Mouse (Mus musculus) neural tube, embryonic 14.5 days (tissue): ENCODE measurements around the gene Osbpl8. TPM values are rescaled to one million over a fixed set of nuclear protein-coding genes. Genes with fewer than 3 reads are reported as not detected.

Source experiments
- ATAC-seq: fragments of 200-750 bp; cut with Nextera tagmentation; 2 replicates; pipeline ENCODE4 v1.8.0; 2017; ENCODE audit warnings: low read depth, mild to moderate bottlenecking, moderate TSS enrichment, moderate library complexity
- H3K27ac ChIP-seq: fragments of 300-500 bp; sonication (generic); 2 replicates; pipeline ENCODE4 v1.5.1; 2014; ENCODE audit warnings: low read depth, mild to moderate bottlenecking, control low read depth, low read length, moderate library complexity, mixed read lengths
- H3K27me3 ChIP-seq: fragments of 300-500 bp; sonication (generic); 2 replicates; pipeline ENCODE4 v1.6.1; 2014; ENCODE audit warnings: low read length; ENCODE audit not compliant: control insufficient read depth, insufficient read depth
- H3K36me3 ChIP-seq: fragments of 300-500 bp; sonication (generic); 2 replicates; pipeline ENCODE4 v1.6.1; 2014; ENCODE audit warnings: low read length, mixed read lengths; ENCODE audit not compliant: control insufficient read depth, insufficient read depth
- H3K4me1 ChIP-seq: fragments of 300-500 bp; sonication (generic); 2 replicates; pipeline ENCODE4 v1.6.1; 2014; ENCODE audit warnings: low read length; ENCODE audit not compliant: control insufficient read depth, insufficient read depth
- H3K4me2 ChIP-seq: fragments of 300-500 bp; sonication (generic); 2 replicates; pipeline ENCODE4 v1.6.1; 2014; ENCODE audit warnings: mild to moderate bottlenecking, low read depth, low read length, control low read depth
- H3K4me3 ChIP-seq: fragments of 300-500 bp; sonication (generic); 2 replicates; pipeline ENCODE4 v1.5.1; 2014; ENCODE audit warnings: low read depth, low read length, control low read depth, mixed read lengths
- H3K9ac ChIP-seq: fragments of 300-500 bp; sonication (generic); replicated peaks from 2 replicates; pipeline ENCODE4 v1.6.1; 2014; ENCODE audit warnings: low read depth, mild to moderate bottlenecking, control low read depth, low read length, mixed read lengths
- H3K9me3 ChIP-seq: fragments of 300-500 bp; sonication (generic); 2 replicates; pipeline ENCODE4 v1.6.1; 2016; ENCODE audit warnings: low read length; ENCODE audit not compliant: control insufficient read depth
- WGBS: fragments of 180-500 bp; shearing (Covaris S2); extraction: QIAGEN DNeasy Blood & Tissue Kit; methylation state at CpG from one replicate; pipeline ENCODE4 v1.1.7; 2014; 5-methylcytosine and 5-hydroxymethylcytosine counted together
- polyA plus RNA-seq: library from polyadenylated mRNA; unstranded; fragments of >200 nt; fragmentation: Nextera tagmentation; extraction: Ambion mirVana; gene quantifications from 2 replicates; pipeline ENCODE4 v1.2.1, GENCODE M21; 2014

The Osbpl8 gene
- polyA plus RNA-seq, 1 experiment from 2014 or later: 24.0 TPM

DNA sequence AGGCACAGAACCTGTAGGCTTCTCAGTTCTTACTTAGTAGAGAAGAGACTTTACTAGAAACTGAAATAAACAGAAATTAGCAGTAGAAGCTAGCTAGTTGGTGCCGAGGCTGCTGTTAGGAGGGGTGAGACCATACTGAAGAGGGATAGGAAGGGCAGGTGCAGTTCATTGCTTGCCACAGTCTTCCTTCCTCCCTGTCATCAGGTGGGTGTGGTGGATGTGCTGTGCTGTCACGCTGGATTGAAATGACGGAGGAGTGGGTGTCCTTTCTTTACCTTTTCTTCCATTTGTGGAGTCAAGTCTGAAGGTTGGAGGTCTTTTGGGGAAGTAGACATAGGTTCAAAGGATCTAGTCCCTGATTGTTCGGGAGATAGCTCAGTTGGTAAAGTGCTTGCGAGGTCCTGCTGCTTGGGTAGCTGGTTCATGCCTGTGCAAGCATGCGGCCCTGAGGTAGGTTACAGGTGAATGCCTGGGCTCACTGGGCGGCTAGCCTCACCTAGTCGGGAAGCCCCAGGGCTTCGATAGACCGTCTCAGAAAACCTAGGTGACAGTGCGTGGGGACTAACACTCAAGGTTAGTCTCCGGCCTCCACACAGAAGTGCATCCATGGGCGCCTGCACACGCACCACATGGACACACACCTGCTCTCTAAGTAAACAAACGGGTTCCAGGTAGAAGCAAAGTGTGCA lies 6.8 kb downstream of the Osbpl8 start:
- H3K9ac ChIP-seq: no peak overlapping the region
- H3K27ac ChIP-seq: no peak overlapping the region
- H3K36me3 ChIP-seq: no peaks in the 10 kb centered on the region
- no peak for ATAC-seq
- H3K9me3 ChIP-seq: no peaks in the 10 kb centered on the region
- no peaks in the 10 kb centered on the region for H3K27me3 ChIP-seq
- peaks cover 3% of the 10 kb centered on the region for H3K4me1 ChIP-seq
- WGBS: 92% methylated on average over 15 of the region's 15 CpGs
- H3K4me3 ChIP-seq: no peak overlapping the region
- no peak overlapping the region for H3K4me2 ChIP-seq

DNA sequence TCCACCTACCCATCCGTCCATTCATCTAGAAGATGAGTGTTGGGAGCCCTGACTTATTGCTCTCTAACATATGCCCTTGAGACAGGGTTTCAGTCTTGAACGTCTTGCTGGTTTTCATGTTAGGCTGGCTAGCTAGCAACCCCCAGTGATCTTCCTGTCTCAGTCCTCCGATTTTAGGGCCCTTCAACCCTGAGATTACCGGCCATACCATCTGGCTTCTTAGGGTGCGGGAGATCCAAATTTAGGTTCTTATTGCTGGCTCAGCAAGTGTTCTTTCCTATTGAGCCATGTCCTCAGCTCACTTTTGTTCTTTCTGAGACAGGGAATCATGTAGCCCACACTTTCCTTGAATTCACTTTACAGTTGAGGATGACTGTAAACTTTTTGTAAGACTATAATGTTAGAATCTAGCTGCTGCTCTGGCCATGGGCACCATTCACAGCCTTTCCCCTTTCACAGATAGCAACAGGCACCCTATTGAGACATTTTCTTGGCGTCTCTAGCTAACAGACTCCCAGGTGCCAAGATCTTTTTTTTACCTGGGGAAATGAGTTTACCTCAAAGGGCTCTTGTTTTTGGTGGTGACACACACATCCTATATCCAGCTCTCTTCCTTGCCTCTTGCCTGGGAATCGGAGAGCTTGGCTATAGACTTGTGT lies 9.2 kb downstream of the Osbpl8 start:
- Histone ChIP-seq H3K36me3 (no peaks in the 10 kb centered on the region), H3K4me1 (no peaks in the 10 kb centered on the region), H3K27me3 (no peaks in the 10 kb centered on the region), H3K9me3 (no peaks in the 10 kb centered on the region), H3K4me3 (no peak overlapping the region), H3K9ac (no peak overlapping the region), H3K4me2 (no peak overlapping the region), H3K27ac (no peak overlapping the region)
- WGBS: 52% methylated on average over 7 of the region's 7 CpGs
- ATAC-seq: no peak

DNA sequence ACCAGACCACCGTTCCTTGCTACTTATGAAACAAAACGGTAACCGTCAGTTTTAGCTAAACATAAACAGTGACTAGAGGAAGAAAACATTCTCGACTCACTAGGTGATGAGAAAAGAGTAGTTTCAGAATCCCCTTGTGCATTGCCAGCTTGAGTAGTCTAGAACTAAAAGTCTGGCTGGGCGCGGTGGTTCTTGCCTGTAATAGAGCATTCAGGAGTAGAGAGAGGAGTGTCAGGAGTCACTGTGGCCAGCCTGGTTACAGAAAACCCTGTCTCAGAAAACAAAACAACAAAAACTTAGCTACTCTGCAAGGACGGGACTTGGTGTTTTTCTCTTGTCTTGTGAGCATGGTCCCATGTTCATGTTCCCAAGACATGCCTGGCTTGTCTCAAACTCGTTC lies 12.8 kb downstream of the Osbpl8 start:
- Histone ChIP-seq H3K4me1 (0 out of 2 replicates have a peak, but pooled peaks cover 6% of the 10 kb centered on the region), H3K4me2 (no peak overlapping the region), H3K9me3 (no peaks in the 10 kb centered on the region), H3K36me3 (no peaks in the 10 kb centered on the region), H3K27me3 (no peaks in the 10 kb centered on the region), H3K9ac (no peak overlapping the region), H3K27ac (no peak overlapping the region), H3K4me3 (no peak overlapping the region)
- WGBS: 85% methylated on average over 8 of the region's 8 CpGs
- ATAC-seq: no peak

DNA sequence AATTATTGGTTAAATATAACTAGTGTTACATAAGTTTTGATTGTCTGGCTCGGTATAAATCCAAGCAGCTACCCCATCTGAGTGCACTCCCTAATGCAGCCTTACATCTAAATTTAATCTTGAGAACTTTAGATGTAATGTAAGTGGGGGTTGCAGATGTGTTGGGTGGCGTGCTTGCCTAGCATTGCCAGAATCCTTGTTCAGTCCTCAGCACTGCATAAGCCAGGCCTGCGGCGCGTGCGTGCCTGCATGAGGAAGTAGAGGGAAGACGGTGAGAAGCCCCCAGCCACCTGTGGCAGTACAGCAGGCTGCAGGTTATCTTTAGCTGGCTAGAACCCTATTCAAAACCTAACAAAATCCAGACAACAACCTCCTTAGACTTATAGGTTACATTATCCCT lies 13.5 kb downstream of the Osbpl8 start:
- WGBS: 91% methylated on average over 7 of the region's 7 CpGs
- no peak overlapping the region for H3K27ac ChIP-seq
- no peaks in the 10 kb centered on the region for H3K36me3 ChIP-seq
- H3K27me3 ChIP-seq: no peaks in the 10 kb centered on the region
- no peak overlapping the region for H3K4me3 ChIP-seq
- H3K4me2 ChIP-seq: no peak overlapping the region
- no peak overlapping the region for H3K9ac ChIP-seq
- no peak for ATAC-seq
- 0 out of 2 replicates have a peak, but pooled peaks cover 6% of the 10 kb centered on the region for H3K4me1 ChIP-seq
- no peaks in the 10 kb centered on the region for H3K9me3 ChIP-seq

DNA sequence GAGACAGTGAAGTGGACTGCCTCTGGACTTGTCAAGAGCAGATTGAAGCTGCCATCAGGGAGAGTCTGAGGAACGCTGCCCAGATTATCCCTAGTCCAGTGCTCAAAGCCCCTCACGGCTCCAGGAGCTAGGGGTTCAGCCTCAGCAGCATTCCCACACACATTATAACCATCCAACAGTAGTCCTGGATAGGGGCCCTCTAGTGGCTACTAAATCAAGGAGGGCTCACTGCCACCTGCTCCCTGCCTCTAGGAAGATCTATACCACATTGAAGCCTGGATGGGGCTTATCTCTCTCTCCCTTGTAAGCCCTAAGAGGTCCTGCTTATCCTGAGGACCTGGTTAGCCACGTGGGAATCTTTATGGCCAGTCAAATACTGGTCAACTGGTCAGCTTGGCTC lies 16.1 kb downstream of the Osbpl8 start:
- Histone ChIP-seq H3K27me3 (no peaks in the 10 kb centered on the region), H3K4me1 (0 out of 2 replicates have a peak, but pooled peaks cover 6% of the 10 kb centered on the region), H3K4me2 (no peak overlapping the region), H3K4me3 (no peak overlapping the region), H3K36me3 (no peaks in the 10 kb centered on the region), H3K27ac (no peak overlapping the region), H3K9ac (no peak overlapping the region), H3K9me3 (no peaks in the 10 kb centered on the region)
- 22% methylated on average over 3 of the region's 3 CpGs for WGBS
- peak; percentile 72; the same call in 1 of the 2 replicates for ATAC-seq

DNA sequence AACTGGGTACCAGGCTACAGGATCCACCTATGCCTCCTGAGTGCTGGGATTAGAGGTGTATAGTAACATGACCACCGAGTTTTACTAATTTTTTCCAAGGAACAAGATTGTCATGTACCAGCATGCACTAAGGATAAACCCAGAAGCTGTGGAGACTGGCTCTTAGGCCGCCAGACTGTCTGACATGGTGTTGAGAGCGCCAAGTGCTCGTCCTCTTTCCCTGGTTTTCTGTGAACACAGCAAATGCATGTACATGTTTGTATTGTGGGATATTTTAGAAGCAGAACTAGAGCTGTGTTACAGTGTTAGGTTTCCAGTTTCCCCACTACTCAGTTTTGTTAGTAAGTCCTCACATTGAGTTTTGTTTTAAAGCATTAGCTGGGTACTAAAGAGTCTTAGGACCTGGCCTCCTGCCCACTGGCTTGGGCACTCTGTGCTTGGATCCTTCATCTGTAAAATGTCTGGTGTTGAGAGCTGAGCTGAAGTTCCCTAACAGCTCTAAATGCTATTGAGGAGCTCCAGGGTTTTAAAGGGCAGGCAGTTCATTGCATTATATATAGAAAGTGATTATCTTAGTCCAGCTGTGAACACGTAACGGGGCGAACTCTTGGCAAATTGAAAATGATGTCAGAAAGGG lies 19.2 kb downstream of the Osbpl8 start:
- no peak for ATAC-seq
- Histone ChIP-seq H3K27me3 (no peaks in the 10 kb centered on the region), H3K27ac (no peak overlapping the region), H3K36me3 (no peaks in the 10 kb centered on the region), H3K9ac (no peak overlapping the region), H3K4me1 (0 out of 2 replicates have a peak, but pooled peaks cover 6% of the 10 kb centered on the region), H3K9me3 (no peaks in the 10 kb centered on the region), H3K4me2 (no peak overlapping the region), H3K4me3 (no peak overlapping the region)
- 80% methylated on average over 7 of the region's 7 CpGs for WGBS

DNA sequence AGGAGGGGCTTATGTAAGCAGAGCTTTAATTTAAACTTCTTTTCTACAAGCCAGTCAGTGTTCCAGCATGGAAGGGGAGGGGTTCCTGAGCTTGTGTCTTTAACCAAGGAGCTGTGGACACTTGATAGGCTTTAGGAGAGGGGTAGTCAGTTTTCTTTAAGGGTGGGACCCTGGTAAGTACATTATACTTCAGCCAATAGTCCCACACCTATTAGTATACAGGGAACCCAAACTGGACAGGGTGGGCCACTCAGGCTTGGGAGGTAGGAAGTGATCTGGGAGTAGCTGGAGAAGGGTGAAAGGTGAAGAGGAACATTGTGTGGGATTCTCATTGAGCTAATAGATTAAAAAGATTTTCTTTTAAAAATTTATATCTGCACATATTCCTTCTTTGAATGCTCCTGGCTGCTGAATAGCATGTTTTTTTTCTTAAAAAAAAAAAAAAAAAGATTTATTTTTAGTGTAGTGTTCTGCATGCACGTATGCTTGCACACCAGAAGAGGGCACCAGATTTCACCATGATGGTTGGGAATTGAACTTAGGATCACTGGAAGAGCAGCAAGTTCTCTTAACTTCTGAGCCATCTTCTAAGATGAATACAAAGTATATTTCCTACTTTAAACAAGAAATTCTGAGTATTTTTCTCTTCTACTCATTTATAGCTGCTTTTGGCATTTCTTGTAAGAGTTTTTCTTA lies 21.2 kb downstream of the Osbpl8 start:
- Histone ChIP-seq H3K4me3 (no peak overlapping the region), H3K9ac (no peak overlapping the region), H3K9me3 (no peaks in the 10 kb centered on the region), H3K36me3 (no peaks in the 10 kb centered on the region), H3K27me3 (no peaks in the 10 kb centered on the region), H3K4me2 (no peak overlapping the region), H3K4me1 (peaks cover 5% of the 10 kb centered on the region; the same call in 1 of the 2 replicates), H3K27ac (no peak overlapping the region)
- no peak for ATAC-seq
- 96% methylated on average over 1 of the region's 1 CpGs for WGBS

DNA sequence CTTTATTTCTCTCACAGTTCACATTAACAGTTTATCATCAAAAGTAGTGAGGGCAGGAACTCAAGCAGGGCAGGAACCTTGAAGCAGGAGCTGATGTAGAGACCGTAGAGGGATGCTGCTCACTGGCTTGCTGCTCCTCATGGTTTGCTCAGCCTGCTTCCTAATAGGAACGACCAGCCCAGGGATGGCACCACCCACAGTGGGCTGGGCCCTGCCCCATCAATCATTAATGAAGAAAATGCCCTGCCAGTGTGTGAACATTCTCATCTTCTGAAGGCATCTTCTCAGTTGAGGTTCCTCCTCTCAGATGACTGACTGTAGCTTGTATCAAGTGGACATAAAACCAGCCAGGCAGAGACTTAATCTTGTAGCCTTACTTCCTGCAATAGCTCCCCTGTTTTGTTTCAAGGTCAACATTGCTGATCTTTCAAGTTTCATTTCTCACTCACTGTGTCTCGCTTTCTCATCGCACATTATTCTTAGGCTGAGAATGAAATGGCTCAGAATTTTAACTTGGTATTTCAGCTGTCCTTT lies 24.5 kb downstream of the Osbpl8 start:
- Histone ChIP-seq H3K27me3 (no peaks in the 10 kb centered on the region), H3K4me3 (no peak overlapping the region), H3K9me3 (no peaks in the 10 kb centered on the region), H3K4me1 (peaks cover 3% of the 10 kb centered on the region; the same call in 1 of the 2 replicates), H3K9ac (no peak overlapping the region), H3K36me3 (no peaks in the 10 kb centered on the region), H3K4me2 (no peak overlapping the region), H3K27ac (no peak overlapping the region)
- 74% methylated on average over 4 of the region's 4 CpGs for WGBS
- ATAC-seq: no peak
